Mouse (Mus musculus): ENCODE measurements at regions not wholly inside any gene's neighbourhood (a gene's known extent, or its start where the extent isn't known, plus 50 kb on each side); places are given as distances from the start of the nearest gene placed in this dataset.
A peak's percentile ranks its signal among the peaks of the same experiment; 100 is the strongest.
"Not testable (repeated sequence)": the region's sequence is repeated elsewhere in the genome, so short reads cannot be mapped to it uniquely, and the experiment has no call there.

GRCm38 (mm10) chr2:162867516-162868029 is 63.8 kb upstream of the Srsf6 start:
- Histone ChIP-seq H3K9ac (peak overlapping the region; percentile 47; the same call in 1 of the 2 replicates), H3K27ac (replicated peaks) (no peak overlapping the region), H3K36me3 (no peaks in the 10 kb centered on the region), H3K4me1 (no peaks in the 10 kb centered on the region), H3K4me3 (peak overlapping the region; percentile 40), H3K27me3 (replicated peaks) (peaks cover 49% of the 10 kb centered on the region), H3K9me3 (no peaks in the 10 kb centered on the region), H3K4me2 (peak overlapping the region; percentile 65)
- WGBS: 8% methylated on average over 15 of the region's 15 CpGs
- ATAC-seq (ENCODE audit: extremely low read depth, insufficient number of reproducible peaks, low FRiP score, low TSS enrichment): no peak

- H3K4me1 ChIP-seq: no peaks in the 10 kb centered on the region
- H3K27ac ChIP-seq (replicated peaks): no peak overlapping the region
- ATAC-seq (ENCODE audit: extremely low read depth, insufficient number of reproducible peaks, low FRiP score, low TSS enrichment): no peak
- H3K36me3 ChIP-seq: no peaks in the 10 kb centered on the region
- peak overlapping the region; percentile 40; the same call in 1 of the 2 replicates for H3K4me3 ChIP-seq
- peaks cover 53% of the 10 kb centered on the region for H3K27me3 ChIP-seq (replicated peaks)
- no peaks in the 10 kb centered on the region for H3K9me3 ChIP-seq
- no peak overlapping the region for H3K9ac ChIP-seq
- 21% methylated on average over 11 of the region's 11 CpGs for WGBS
- peak overlapping the region; percentile 65 for H3K4me2 ChIP-seq
These were observed 64.6 kb upstream of the Srsf6 start for GRCm38 (mm10) chr2:162866613-162867314.

GRCm38 (mm10) chr2:162864571-162864970 is 66.8 kb upstream of the Srsf6 start:
- no peak for ATAC-seq (ENCODE audit: extremely low read depth, insufficient number of reproducible peaks, low FRiP score, low TSS enrichment)
- Histone ChIP-seq H3K9me3 (no peaks in the 10 kb centered on the region), H3K27me3 (replicated peaks) (peaks cover 57% of the 10 kb centered on the region)

GRCm38 (mm10) chr2:162854606-162855005 is 76.7 kb upstream of the Srsf6 start:
- H3K4me1 ChIP-seq: no peaks in the 10 kb centered on the region
- ATAC-seq (ENCODE audit: extremely low read depth, insufficient number of reproducible peaks, low FRiP score, low TSS enrichment): no peak
- no peaks in the 10 kb centered on the region for H3K9me3 ChIP-seq
- H3K36me3 ChIP-seq: no peaks in the 10 kb centered on the region
- H3K4me2 ChIP-seq: no peak overlapping the region
- H3K27me3 ChIP-seq (replicated peaks): no peaks in the 10 kb centered on the region
- H3K9ac ChIP-seq: no peak overlapping the region
- no peak overlapping the region for H3K4me3 ChIP-seq
- H3K27ac ChIP-seq (replicated peaks): no peak overlapping the region
- 61% methylated on average over 6 of the region's 6 CpGs for WGBS

More at GRCm38 (mm10) chr2:162864571-162864970, 66.8 kb upstream of the Srsf6 start:
- Histone ChIP-seq H3K4me3 (no peak overlapping the region), H3K9ac (no peak overlapping the region), H3K4me2 (no peak overlapping the region), H3K36me3 (no peaks in the 10 kb centered on the region), H3K27ac (replicated peaks) (no peak overlapping the region), H3K4me1 (no peaks in the 10 kb centered on the region)
- 63% methylated on average over 1 of the region's 1 CpGs for WGBS

GRCm38 (mm10) chr2:162853576-162853975 is 77.8 kb upstream of the Srsf6 start:
- no peak for ATAC-seq (ENCODE audit: extremely low read depth, insufficient number of reproducible peaks, low FRiP score, low TSS enrichment)
- Histone ChIP-seq H3K4me2 (no peak overlapping the region), H3K4me3 (no peak overlapping the region), H3K9ac (no peak overlapping the region), H3K27ac (replicated peaks) (no peak overlapping the region), H3K9me3 (no peaks in the 10 kb centered on the region), H3K36me3 (no peaks in the 10 kb centered on the region), H3K4me1 (no peaks in the 10 kb centered on the region), H3K27me3 (replicated peaks) (no peaks in the 10 kb centered on the region)
- 68% methylated on average over 7 of the region's 7 CpGs for WGBS

GRCm38 (mm10) chr2:162841761-162842160 is 89.6 kb upstream of the Srsf6 start:
- H3K4me1 ChIP-seq; H3K4me3 ChIP-seq; ATAC-seq (ENCODE audit: extremely low read depth, insufficient number of reproducible peaks, low FRiP score, low TSS enrichment); H3K27me3 ChIP-seq (replicated peaks); H3K4me2 ChIP-seq; H3K27ac ChIP-seq (replicated peaks); H3K9ac ChIP-seq; H3K36me3 ChIP-seq; H3K9me3 ChIP-seq: not testable (repeated sequence)
- WGBS: 84% methylated on average over 9 of the region's 9 CpGs

GRCm38 (mm10) chr2:162837776-162838175 is 93.6 kb upstream of the Srsf6 start:
- no peak overlapping the region for H3K4me3 ChIP-seq
- H3K27ac ChIP-seq (replicated peaks): no peak overlapping the region
- no peak for ATAC-seq (ENCODE audit: extremely low read depth, insufficient number of reproducible peaks, low FRiP score, low TSS enrichment)
- H3K9ac ChIP-seq: no peak overlapping the region
- H3K4me2 ChIP-seq: no peak overlapping the region
- no peaks in the 10 kb centered on the region for H3K4me1 ChIP-seq
- no peaks in the 10 kb centered on the region for H3K36me3 ChIP-seq
- WGBS: 54% methylated on average over 2 of the region's 2 CpGs
- H3K9me3 ChIP-seq: no peaks in the 10 kb centered on the region
- no peaks in the 10 kb centered on the region for H3K27me3 ChIP-seq (replicated peaks)

GRCm38 (mm10) chr2:162833741-162834140 is 97.6 kb upstream of the Srsf6 start:
- Histone ChIP-seq H3K4me1 (no peaks in the 10 kb centered on the region), H3K9ac (no peak overlapping the region), H3K36me3 (no peaks in the 10 kb centered on the region), H3K4me3 (no peak overlapping the region), H3K27me3 (replicated peaks) (no peaks in the 10 kb centered on the region), H3K4me2 (no peak overlapping the region), H3K27ac (replicated peaks) (no peak overlapping the region), H3K9me3 (no peaks in the 10 kb centered on the region)
- no peak for ATAC-seq (ENCODE audit: extremely low read depth, insufficient number of reproducible peaks, low FRiP score, low TSS enrichment)
- WGBS: 72% methylated on average over 6 of the region's 6 CpGs

- Histone ChIP-seq H3K4me3 (no peak overlapping the region), H3K4me1 (peaks cover 8% of the 10 kb centered on the region), H3K9ac (no peak overlapping the region), H3K4me2 (no peak overlapping the region), H3K27ac (replicated peaks) (no peak overlapping the region), H3K27me3 (replicated peaks) (no peaks in the 10 kb centered on the region), H3K36me3 (no peaks in the 10 kb centered on the region), H3K9me3 (no peaks in the 10 kb centered on the region)
- ATAC-seq (ENCODE audit: extremely low read depth, insufficient number of reproducible peaks, low FRiP score, low TSS enrichment): no peak
- 73% methylated on average over 4 of the region's 4 CpGs for WGBS
These were observed 112.5 kb upstream of the Srsf6 start for GRCm38 (mm10) chr2:162818787-162819186.

- no peak overlapping the region for H3K27ac ChIP-seq (replicated peaks)
- H3K27me3 ChIP-seq (replicated peaks): no peaks in the 10 kb centered on the region
- no peaks in the 10 kb centered on the region for H3K9me3 ChIP-seq
- peaks cover 8% of the 10 kb centered on the region for H3K4me1 ChIP-seq
- no peak overlapping the region for H3K4me3 ChIP-seq
- WGBS: 52% methylated on average over 2 of the region's 2 CpGs
- no peak overlapping the region for H3K9ac ChIP-seq
- H3K36me3 ChIP-seq: no peaks in the 10 kb centered on the region
- no peak overlapping the region for H3K4me2 ChIP-seq
- no peak for ATAC-seq (ENCODE audit: extremely low read depth, insufficient number of reproducible peaks, low FRiP score, low TSS enrichment)
These were observed 117.1 kb upstream of the Srsf6 start for GRCm38 (mm10) chr2:162814205-162814604.

- no peak for ATAC-seq (ENCODE audit: extremely low read depth, insufficient number of reproducible peaks, low FRiP score, low TSS enrichment)
- Histone ChIP-seq H3K4me3 (no peak overlapping the region), H3K9ac (no peak overlapping the region), H3K27ac (replicated peaks) (no peak overlapping the region), H3K4me1 (no peaks in the 10 kb centered on the region), H3K9me3 (no peaks in the 10 kb centered on the region), H3K27me3 (replicated peaks) (no peaks in the 10 kb centered on the region), H3K36me3 (no peaks in the 10 kb centered on the region), H3K4me2 (no peak overlapping the region)
- 87% methylated on average over 10 of the region's 10 CpGs for WGBS
These were observed 123.6 kb upstream of the Srsf6 start for GRCm38 (mm10) chr2:162807747-162808146.

GRCm38 (mm10) chr2:162796528-162796927 is 134.8 kb upstream of the Srsf6 start:
- no peak overlapping the region for H3K27ac ChIP-seq (replicated peaks)
- no peak for ATAC-seq (ENCODE audit: extremely low read depth, insufficient number of reproducible peaks, low FRiP score, low TSS enrichment)
- no peak overlapping the region for H3K4me2 ChIP-seq
- H3K27me3 ChIP-seq (replicated peaks): no peaks in the 10 kb centered on the region
- H3K4me3 ChIP-seq: no peak overlapping the region
- 40% methylated on average over 4 of the region's 4 CpGs for WGBS
- H3K9me3 ChIP-seq: no peaks in the 10 kb centered on the region
- no peaks in the 10 kb centered on the region for H3K4me1 ChIP-seq
- no peaks in the 10 kb centered on the region for H3K36me3 ChIP-seq
- H3K9ac ChIP-seq: no peak overlapping the region
